Mouse (Mus musculus) G1E (cell line): ENCODE measurements around the gene Ntf3.

Source experiments
- CTCF ChIP-seq: IDR thresholded peaks from 2 replicates; pipeline ENCODE4 v1.5.1; 2012; ENCODE audit warnings: low read depth, low read length, inconsistent platforms, mixed read lengths
- GATA2 ChIP-seq: IDR thresholded peaks from 2 replicates; pipeline ENCODE4 v1.6.1; 2012; ENCODE audit warnings: low read depth, low read length, inconsistent platforms, borderline replicate concordance
- POLR2AphosphoS5 ChIP-seq: IDR thresholded peaks from 2 replicates; pipeline ENCODE4 v1.6.1; 2012; ENCODE audit warnings: low read depth, low read length, inconsistent platforms; ENCODE audit not compliant: insufficient replicate concordance

- TF ChIP-seq CTCF (no peak), GATA2 (no peak), POLR2AphosphoS5 (no peak)
Observed at GRCm38 (mm10) chr6:126088489-126089265, 78.0 kb downstream of the Ntf3 start.
